Mouse (Mus musculus) layer of hippocampus, postnatal 25 days (tissue): ENCODE data around the gene Cptp. TPM values are rescaled to one million over a fixed set of nuclear protein-coding genes. Genes with fewer than 3 reads are reported as not detected.

Source experiments
- microRNA-seq, 2 experiments: library from miRNA; unstranded; fragments of <30 nt; microRNA quantifications; one replicate each; pipeline ENCODE4 v1.2.0; 2021
- total RNA-seq, 2 experiments: library from RNA; stranded (reverse); gene quantifications; 2 replicates each; pipeline ENCODE4 v1.2.3; 2021

The Cptp gene
- total RNA-seq, 2 experiments from 2014 or later = 29.7 to 33.0 TPM

Small RNA genes lying within 50 kb of the gene (microRNA-seq; reads per million reads assigned to microRNA genes)
- gene Gm22991 = 0 reads per million in 2 experiments

Other genes with a start within 250 kb of the Cptp start
- gene Cdk11b, start 244.6 kb downstream of the Cptp start, total RNA-seq = 10 to 100 TPM; 41.1 to 47.3 TPM
- not detected for gene Gm10563, start 224.0 kb downstream of the Cptp start, total RNA-seq
- gene Mmp23, start 216.1 kb downstream of the Cptp start, total RNA-seq = 1 to 10 TPM; 2.7 to 3.0 TPM
- 100 to 1,000 TPM in 1 of 2 experiments, 10 to 100 TPM in 1; 96.6 to 109 TPM for gene Mib2, start 200.2 kb downstream of the Cptp start, total RNA-seq
- 10 to 100 TPM; 23.9 to 27.5 TPM for gene Fndc10, start 175.1 kb downstream of the Cptp start, total RNA-seq
- 10 to 100 TPM; 78.8 to 84.0 TPM for gene Ssu72, start 164.6 kb downstream of the Cptp start, total RNA-seq
- gene Tmem240, start 134.6 kb downstream of the Cptp start, total RNA-seq = 10 to 100 TPM; 38.0 to 39.7 TPM
- gene Atad3a, start 108.3 kb downstream of the Cptp start, total RNA-seq = 10 to 100 TPM; 47.5 to 56.3 TPM
- gene Vwa1, start 94.7 kb downstream of the Cptp start, total RNA-seq = 10 to 100 TPM in 1 of 2 experiments, 1 to 10 TPM in 1; 9.7 to 10.3 TPM
- gene Tmem88b, start 83.6 kb downstream of the Cptp start, total RNA-seq = 10 to 100 TPM; 31.3 to 33.9 TPM
- gene Ankrd65, start 79.0 kb downstream of the Cptp start, total RNA-seq = not detected
- 10 to 100 TPM; 82.3 to 93.0 TPM for gene Mrpl20, start 66.6 kb downstream of the Cptp start, total RNA-seq
- 10 to 100 TPM; 72.2 to 91.2 TPM for gene Ccnl2, start 57.0 kb downstream of the Cptp start, total RNA-seq
- 100 to 1,000 TPM in 1 of 2 experiments, 10 to 100 TPM in 1; 95.9 to 105 TPM for gene Aurkaip1, start 38.2 kb downstream of the Cptp start, total RNA-seq
- 1 to 10 TPM; 7.5 to 7.7 TPM for gene Mxra8, start 29.8 kb downstream of the Cptp start, total RNA-seq
- gene Dvl1, start 22.0 kb downstream of the Cptp start, total RNA-seq = 10 to 100 TPM; 75.6 to 77.2 TPM
- under 1 TPM; 0.31 to 0.32 TPM for gene Tas1r3, start 6.1 kb downstream of the Cptp start, total RNA-seq
- 10 to 100 TPM; 35.6 to 36.4 TPM for gene Ints11, start 106 bp upstream of the Cptp start, total RNA-seq
- gene Pusl1, start 22.3 kb upstream of the Cptp start, total RNA-seq = 10 to 100 TPM; 58.3 to 69.5 TPM
- gene Acap3, start 22.4 kb upstream of the Cptp start, total RNA-seq = 100 to 1,000 TPM; 127 to 145 TPM
- 10 to 100 TPM; 71.5 to 73.6 TPM for gene Ube2j2, start 74.4 kb upstream of the Cptp start, total RNA-seq
- gene C1qtnf12, start 92.9 kb upstream of the Cptp start, total RNA-seq = 10 to 100 TPM; 16.7 to 17.7 TPM
- gene B3galt6, start 123.2 kb upstream of the Cptp start, total RNA-seq = 10 to 100 TPM; 10.4 to 11.2 TPM
- 100 to 1,000 TPM; 180 to 193 TPM for gene Sdf4, start 123.4 kb upstream of the Cptp start, total RNA-seq
- 1 to 10 TPM; 1.0 to 2.2 TPM for gene Tnfrsf4, start 144.4 kb upstream of the Cptp start, total RNA-seq
- gene Tnfrsf18, start 156.7 kb upstream of the Cptp start, total RNA-seq = not detected
- gene Ttll10, start 190.0 kb upstream of the Cptp start, total RNA-seq = under 1 TPM; 0.12 to 0.31 TPM
- gene 9430015G10Rik, start 240.5 kb upstream of the Cptp start, total RNA-seq = 10 to 100 TPM; 21.6 to 30.3 TPM